Mouse (Mus musculus): Measurements from ENCODE around the gene Angptl3. TPM values are rescaled to one million over a fixed set of nuclear protein-coding genes. Genes with fewer than 3 reads are reported as not detected.

Gene Angptl3
- total RNA-seq, 2 experiments from 2014 or later = not detected

DNA sequence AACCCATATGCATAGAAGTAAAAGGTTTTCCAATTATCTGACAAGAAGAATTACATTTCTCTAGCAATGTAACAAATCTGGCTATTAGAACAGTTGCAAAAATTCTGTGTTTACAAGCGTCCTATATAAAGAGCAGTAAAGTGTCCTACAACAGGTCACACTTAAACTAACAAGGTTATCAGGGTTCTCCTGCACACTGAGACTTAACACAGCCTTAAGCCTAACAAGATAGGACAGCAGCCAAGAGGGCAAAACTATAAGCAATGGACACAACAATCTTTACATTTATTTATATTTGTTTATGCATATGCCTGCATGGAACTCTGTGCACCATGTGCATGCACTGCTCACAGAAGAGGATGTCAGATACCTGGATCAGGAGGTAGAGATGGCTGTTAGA lies 50.4 kb downstream of the Angptl3 start:
- TF ChIP-seq CTCF (IDR thresholded peaks at IDR 0.05) = no peak
- no peak overlapping the region for H3K4me3 ChIP-seq
- no peak for DNase-seq
- intact Hi-C loops (cut with DNase I) = no loop called here
- no peak overlapping the region for H3K27ac ChIP-seq

DNA sequence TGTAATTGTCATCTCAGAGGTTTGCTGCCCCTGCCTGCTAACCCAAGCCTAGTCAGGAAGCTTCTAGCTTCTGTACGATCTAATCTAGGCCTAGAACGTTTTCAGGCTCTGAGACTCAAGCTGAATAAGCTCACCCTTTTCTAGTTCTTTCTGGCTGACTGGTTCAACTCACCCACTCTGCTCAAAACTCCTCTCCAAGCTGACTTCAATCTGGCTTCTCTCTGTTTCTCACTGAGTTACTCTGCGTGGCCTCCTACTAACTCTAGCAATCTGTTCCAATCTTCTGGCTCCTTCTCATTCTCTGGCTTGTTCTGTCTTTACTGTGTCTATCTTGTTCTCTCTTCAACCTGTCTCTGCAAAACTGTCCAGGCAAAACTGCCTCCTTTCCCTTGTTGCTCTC lies 53.1 kb downstream of the Angptl3 start:
- TF ChIP-seq CTCF (IDR thresholded peaks at IDR 0.05) = no peak
- H3K27ac ChIP-seq = no peak overlapping the region
- no peak for DNase-seq

DNA sequence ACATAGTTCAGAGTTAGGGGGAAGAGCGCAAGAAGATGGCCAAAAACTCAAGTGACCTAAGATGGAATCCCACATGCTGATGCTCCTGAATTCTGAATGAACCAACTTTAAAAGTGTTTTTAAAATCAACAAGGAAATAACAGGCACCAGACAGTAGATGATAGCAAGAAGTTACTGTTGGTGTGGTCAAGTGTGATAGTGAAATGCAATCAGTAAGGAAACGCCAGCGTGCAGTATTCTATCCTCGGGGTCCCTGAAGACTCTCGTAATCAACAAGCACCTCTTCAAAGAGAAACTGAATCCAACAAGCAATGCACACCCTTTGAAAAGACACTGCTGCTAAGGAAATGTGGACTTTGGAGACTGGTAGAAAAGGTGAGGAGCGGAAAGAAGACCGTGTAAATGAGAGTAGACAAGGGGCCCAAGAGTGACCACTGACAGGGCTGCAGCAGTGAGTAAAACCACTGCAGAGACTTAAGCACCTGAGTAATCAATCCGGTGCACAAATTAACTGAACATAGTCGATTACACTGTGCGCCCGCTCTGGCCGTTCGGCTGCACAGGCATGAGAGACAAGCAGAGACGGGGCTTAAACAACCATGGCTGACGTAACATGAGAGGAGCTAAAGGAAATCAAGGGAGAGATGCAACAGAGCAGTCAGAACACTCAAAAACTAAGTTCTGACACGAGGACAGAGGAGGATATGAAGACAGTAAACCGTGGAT lies 57.2 kb downstream of the Angptl3 start:
- Histone ChIP-seq H3K27ac (no peak overlapping the region), H3K4me3 (no peak overlapping the region)
- intact Hi-C loops (cut with DNase I) = no loop called here
- TF ChIP-seq CTCF (IDR thresholded peaks at IDR 0.05) = no peak
- no peak for DNase-seq

More for the DNA sequence above, 53.1 kb downstream of the Angptl3 start:
- intact Hi-C loops (cut with DNase I) = no loop called here
- H3K4me3 ChIP-seq = no peak overlapping the region

DNA sequence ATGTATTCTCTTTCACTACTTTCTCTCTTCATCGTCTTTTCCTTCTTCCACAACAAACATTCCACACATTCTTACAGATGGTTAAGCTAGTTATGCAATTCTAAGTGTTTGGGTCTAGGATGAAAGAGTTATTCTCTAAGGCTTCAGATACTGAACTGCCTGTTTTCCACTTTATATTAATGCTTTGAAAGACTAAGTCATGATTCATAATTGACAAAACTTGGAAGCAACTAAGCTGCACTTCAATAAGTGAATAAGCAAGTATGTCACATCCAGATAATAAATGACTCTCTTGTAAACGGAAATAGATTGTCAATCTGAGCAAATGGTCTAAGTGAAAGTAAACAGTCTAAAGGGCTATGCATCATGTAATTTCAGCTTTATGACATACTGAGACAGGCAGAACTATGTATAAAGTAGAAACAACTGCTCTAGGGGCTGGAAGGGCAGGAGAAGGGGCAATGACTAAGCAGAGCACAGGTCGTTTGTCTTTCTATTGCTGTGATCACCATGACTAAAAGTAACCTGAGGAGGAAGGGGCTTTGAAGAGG lies 60.5 kb downstream of the Angptl3 start:
- H3K4me3 ChIP-seq = no peak overlapping the region
- no peak for DNase-seq
- intact Hi-C loops (cut with DNase I) = no loop called here
- TF ChIP-seq CTCF (IDR thresholded peaks at IDR 0.05) = no peak
- no peak overlapping the region for H3K27ac ChIP-seq

DNA sequence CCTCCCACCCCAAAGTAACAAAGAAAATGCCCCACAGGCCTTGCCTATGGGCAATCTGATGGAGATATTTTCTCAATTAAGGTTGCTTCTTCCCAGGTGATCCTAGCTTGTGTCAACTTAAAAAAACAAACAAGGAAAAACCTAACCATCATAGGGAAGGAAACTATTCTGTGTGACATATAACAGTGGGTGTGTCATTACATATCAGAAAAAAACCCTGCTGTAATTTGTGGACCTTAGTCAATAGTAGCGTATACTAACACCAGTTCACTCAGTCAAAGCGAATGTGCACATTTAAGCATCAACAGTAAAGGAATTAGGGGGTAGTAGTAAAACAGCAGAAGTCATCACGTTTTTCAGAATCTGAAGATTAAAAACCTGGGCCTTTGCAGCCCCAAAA lies 61.0 kb downstream of the Angptl3 start:
- TF ChIP-seq CTCF (IDR thresholded peaks at IDR 0.05) = no peak
- H3K4me3 ChIP-seq = no peak overlapping the region
- H3K27ac ChIP-seq = no peak overlapping the region
- DNase-seq = no peak
- intact Hi-C loops (cut with DNase I) = no loop called here

Other genes with a start within 250 kb of the Angptl3 start
- 1 to 10 TPM in 1 of 2 experiments, under 1 TPM in 1; 0.69 to 1.3 TPM for gene Kank4, start 213.4 kb upstream of the Angptl3 start, total RNA-seq (2021)
- not detected for gene I0C0044D17Rik, start 207.1 kb upstream of the Angptl3 start, total RNA-seq (2021)
- gene Usp1, start 107.1 kb upstream of the Angptl3 start, total RNA-seq (2021) = 10 to 100 TPM; 11.2 to 12.1 TPM
- gene Dock7, start 90.0 kb downstream of the Angptl3 start, total RNA-seq (2021) = 1 to 10 TPM; 6.4 to 9.1 TPM
- gene Atg4c, start 163.0 kb downstream of the Angptl3 start, total RNA-seq (2021) = 1 to 10 TPM; 7.3 to 8.0 TPM